Mouse (Mus musculus): ENCODE data around the gene Csdc2.
"Not testable (repeated sequence)": the region's sequence is repeated elsewhere in the genome, so short reads cannot be mapped to it uniquely, and the experiment has no call there.

Gene Csdc2

DNA sequence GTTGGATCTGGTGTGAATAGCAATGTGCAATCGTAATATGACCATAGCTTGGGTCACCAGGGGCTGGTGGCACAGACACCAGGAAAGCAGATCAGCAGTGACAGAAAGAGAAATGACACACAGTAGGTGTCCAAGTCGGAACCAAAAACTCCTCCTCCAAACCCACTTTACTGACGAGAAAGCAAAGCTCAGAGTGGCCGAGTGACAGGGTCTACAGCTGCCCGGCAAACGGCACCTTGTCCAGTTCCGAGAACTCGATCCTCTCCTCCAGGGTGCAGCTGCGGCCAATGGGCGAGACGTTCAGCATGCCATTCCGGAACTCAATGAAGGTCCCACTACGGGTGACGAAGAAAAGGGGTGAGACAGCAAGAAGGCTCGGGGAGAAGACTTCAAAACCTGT lies 18.9 kb downstream of the Csdc2 start:
- DNase-seq (ENCODE audit: low spot score) = no peak

- peak; percentile 69 for DNase-seq (ENCODE audit: low spot score)
These were observed 19.9 kb downstream of the Csdc2 start for GRCm38 (mm10) chr15:81956457-81956856.

- DNase-seq (ENCODE audit: low spot score) = no peak
These were observed 21.0 kb downstream of the Csdc2 start for GRCm38 (mm10) chr15:81957598-81957997.

- DNase-seq (ENCODE audit: low spot score) = no peak
These were observed 22.3 kb downstream of the Csdc2 start for GRCm38 (mm10) chr15:81958906-81959305.

DNA sequence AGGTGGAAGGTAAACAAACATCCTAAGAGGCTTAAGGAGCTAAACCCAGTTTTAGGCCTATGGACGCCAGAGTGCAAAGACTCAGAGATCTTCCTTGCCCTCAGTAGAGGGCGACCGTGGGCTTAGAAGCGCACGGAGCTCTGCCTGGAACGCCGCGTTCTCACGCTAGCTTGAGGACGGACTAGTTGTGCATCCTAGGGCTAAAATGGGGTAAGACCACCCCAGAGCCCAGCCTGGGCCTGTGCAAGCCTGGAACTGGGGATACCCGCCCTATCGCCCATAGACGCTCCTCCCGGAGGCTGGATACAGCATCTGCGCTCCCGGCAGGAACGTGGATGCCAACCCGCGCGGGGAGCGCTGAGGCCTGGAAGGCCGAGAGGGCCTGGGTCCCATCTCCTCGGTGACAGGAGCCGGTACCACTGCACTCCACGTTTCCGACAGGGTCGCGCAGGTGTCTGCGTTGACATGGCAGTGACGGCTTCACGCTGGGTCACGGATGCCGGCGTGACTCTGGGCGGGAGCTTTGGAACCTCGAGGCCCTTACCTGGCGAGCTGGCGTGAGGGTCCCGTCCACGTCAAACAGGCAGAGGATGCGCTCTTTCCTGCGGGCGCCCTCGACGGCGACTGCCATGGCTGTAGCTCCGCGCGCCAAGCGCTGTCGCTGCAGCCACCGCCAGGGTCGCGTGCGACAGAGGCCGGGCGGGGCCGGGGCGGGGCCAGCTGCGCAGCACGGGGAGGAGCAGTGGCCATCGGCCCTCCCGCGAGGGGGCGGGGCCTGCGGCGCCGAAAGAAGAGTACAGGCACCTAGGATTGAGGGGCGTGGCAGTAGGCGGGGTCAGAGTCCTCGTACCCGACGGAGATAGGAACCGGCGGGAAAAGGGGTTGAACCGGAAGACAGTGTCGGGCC lies 23.9 kb downstream of the Csdc2 start, which contains the start of gene Pmm1:
Gene Pmm1, minus strand, starts transcription at position 760 of the 907 bp plus-strand sequence.
- peak; percentile 99 for DNase-seq (ENCODE audit: low spot score)

DNA sequence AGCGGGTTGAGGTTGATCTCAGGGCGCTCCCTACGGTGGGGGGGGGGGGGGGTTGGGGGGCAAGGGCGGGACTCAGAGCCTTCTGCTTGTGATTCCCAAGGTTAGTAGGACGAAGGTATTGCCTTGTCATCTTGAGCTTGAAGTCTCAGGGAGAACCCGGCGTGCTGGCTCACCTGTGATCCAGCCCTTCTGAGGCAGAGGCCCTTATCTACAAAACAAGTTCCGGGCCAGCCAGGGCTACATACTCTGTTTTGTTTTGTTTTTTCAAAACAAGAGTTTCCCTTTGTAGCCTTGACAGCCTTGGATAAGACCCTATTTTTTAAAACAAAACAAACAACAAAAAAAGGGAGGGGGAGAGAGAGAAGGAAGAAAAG lies 24.5 kb downstream of the Csdc2 start:
- no peak for DNase-seq (ENCODE audit: low spot score)

- no peak for DNase-seq (ENCODE audit: low spot score)
These were observed 27.7 kb downstream of the Csdc2 start for GRCm38 (mm10) chr15:81964262-81964661.

DNA sequence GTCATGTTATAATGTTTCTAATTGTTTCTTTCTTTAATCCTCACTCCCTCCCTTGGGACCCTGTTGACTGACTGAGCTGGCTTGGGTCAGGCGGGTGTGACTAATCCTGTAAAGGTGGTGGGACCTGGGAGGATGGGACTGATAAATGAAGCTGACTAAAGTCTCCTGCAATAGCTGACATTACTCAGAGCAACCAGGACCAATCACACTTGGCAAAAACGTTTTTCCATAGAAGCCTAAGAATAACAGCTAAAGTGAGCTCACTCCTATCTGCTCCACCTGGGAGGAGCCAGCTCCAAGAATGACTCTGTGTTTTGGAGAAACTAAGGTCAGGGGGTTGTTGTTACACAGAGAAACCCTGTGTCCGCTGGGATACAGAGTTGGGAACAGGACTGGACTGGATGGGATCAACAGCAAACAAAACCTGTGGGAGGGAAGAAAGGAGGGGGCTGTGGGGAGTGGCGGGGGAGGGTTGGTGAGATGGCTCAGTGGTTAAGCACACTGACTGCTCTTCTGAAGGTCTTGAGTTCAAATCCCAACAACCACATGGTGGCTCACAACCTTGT lies 28.5 kb downstream of the Csdc2 start:
- DNase-seq (ENCODE audit: low spot score) = no peak

DNA sequence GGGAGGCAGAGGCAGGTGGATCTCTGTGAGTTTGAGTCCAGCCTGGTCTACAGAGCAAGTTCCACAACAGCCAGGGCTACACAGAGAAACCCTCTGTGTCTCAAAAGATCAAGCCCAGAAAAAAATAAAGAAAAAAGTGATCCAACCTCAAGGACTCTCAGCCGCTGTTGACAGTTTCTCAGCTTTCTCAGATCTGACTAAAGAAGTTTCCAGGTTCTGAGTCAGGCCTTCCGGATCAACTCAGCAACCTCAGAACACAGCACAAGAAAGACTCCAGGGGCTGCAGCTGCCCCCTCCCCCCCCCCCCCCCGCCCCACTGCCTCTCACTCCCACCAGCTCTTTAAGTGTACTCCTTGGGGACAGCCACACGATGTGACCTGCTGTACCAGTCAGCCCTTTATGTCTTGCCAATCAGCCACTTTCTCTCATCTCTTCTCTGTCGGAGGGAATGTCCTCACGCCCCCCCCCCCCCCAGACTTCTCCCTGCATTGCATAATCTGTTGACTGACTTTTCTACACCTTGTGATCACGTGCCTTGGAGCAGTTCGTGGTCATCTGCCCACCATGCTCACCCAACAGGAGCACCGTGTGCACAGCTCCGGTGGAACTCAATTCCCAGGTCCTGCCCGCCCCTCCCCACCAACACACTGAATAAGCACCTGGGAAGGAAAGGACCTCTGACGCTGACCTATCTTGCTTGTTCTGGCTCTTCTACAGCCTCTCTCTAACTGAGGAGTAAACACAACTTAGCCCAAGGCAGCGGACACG lies 29.7 kb downstream of the Csdc2 start:
- no peak for DNase-seq (ENCODE audit: low spot score)

DNA sequence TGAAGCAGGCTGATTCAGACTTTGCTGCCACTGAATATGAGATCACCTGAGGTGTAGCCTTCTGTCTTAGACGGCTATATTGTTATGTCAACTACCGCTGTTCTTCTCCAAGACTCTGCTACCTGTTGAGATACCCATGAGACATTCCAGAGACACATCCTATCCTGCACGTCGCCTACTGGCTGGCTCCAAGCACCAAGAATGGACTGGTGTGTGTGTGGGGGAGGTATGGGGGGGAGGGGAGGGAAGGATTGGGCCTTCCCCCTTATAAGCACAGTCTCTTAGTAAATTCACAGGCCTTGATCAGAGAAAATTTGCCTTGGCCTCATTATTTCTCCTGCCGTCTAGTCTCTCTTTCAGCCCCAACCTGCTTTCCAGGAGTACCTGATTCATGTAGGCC lies 31.3 kb downstream of the Csdc2 start:
- no peak for DNase-seq (ENCODE audit: low spot score)

GRCm38 (mm10) chr15:81968447-81968846 lies 31.9 kb downstream of the Csdc2 start:
- DNase-seq (ENCODE audit: low spot score) = no peak

- peak; percentile 23 for DNase-seq (ENCODE audit: low spot score)
These were observed 32.6 kb downstream of the Csdc2 start for GRCm38 (mm10) chr15:81969173-81969572.

DNA sequence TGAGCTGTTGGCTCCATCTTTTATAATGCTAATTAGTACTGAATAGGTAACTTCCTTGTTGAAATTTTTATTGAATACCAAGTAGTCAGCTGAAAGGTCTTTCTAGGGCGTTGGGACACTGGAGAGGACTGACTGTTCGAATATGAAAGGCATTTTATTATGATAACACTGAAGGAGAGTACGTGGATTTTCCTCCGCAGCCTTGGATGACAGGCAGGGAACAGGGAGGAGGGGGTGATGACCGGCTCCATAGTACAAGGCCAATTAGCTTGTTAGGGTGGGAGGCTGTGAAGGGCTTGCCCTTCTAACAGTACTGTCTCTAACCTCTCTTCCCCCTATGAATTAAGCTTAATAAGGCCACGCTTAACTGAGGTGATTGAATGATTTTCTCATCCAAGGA lies 33.1 kb downstream of the Csdc2 start:
- not testable (repeated sequence) for DNase-seq (ENCODE audit: low spot score)

GRCm38 (mm10) chr15:81970498-81970897 lies 33.9 kb downstream of the Csdc2 start:
- DNase-seq (ENCODE audit: low spot score) = not testable (repeated sequence)

DNA sequence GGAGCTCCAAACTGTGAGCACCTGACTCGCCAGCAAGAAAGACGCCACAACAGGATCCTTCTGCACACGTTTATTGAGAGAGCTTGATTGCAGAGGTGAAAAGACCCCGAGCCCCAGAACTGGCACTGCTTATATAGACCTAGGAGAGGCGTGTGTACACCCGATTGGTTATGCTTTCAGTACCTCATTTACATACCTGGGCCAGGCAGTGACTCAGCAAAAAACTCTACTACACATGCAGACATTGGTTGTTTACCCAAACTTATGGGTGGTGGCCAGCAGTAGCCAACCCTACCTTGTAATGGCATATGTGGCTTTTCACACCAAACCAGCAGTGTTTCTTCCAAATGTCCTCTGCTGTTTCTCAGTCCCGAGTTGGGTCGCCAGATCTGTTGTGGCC lies 38.6 kb downstream of the Csdc2 start:
- DNase-seq (ENCODE audit: low spot score) = not testable (repeated sequence)

DNA sequence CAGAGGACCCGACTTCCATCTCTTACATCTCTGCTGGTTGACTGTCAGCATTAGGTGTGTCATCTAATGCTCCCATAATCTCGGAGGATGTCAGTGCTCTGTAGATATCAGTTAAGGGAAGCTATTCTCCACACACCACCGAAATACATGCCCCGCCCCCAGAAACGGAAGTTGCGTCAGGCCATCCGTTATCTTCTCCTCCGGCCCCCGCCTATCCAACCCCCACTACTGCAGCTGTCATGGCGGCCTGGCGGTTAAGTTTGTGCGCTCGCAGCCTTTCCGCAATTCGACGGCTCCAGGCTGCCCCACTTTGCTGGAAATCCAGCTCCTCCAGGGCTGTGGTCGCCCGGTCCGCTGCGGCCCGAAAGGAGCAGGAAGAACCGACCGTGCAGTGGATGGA lies 43.8 kb downstream of the Csdc2 start, which contains the start of gene 1700029P11Rik:
Gene 1700029P11Rik, plus strand, starts transcription at position 220 of the 400 bp plus-strand sequence.
- DNase-seq (ENCODE audit: low spot score) = no peak

DNA sequence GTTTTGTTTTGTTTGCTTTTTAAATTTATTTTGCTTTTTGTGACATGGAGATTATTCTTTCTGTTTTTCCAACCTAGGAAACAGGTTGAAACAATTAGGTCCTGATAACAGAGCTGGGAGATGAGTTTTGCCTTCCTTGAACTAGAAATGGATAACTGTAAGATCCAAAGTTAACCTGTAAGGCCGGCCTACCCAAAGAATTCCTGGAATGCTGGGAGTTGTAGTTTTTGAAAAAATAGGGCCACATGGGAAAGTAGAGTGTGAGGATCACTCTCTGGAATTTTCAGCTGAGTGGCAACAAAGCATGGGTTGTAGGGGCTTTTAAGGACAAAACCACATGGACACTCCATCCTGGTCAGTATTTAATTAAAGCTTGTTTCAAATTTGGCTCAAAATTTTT lies 45.6 kb downstream of the Csdc2 start:
- peak; percentile 23 for DNase-seq (ENCODE audit: low spot score)

GRCm38 (mm10) chr15:81985267-81986161 lies 49.0 kb downstream of the Csdc2 start:
- DNase-seq (ENCODE audit: low spot score) = peak; percentile 34

GRCm38 (mm10) chr15:81987646-81988045 lies 51.1 kb downstream of the Csdc2 start, which contains the start of gene Xrcc6:
TSS of gene Xrcc6 (plus strand) at chr15:81987835.
- no peak for DNase-seq (ENCODE audit: low spot score)

DNA sequence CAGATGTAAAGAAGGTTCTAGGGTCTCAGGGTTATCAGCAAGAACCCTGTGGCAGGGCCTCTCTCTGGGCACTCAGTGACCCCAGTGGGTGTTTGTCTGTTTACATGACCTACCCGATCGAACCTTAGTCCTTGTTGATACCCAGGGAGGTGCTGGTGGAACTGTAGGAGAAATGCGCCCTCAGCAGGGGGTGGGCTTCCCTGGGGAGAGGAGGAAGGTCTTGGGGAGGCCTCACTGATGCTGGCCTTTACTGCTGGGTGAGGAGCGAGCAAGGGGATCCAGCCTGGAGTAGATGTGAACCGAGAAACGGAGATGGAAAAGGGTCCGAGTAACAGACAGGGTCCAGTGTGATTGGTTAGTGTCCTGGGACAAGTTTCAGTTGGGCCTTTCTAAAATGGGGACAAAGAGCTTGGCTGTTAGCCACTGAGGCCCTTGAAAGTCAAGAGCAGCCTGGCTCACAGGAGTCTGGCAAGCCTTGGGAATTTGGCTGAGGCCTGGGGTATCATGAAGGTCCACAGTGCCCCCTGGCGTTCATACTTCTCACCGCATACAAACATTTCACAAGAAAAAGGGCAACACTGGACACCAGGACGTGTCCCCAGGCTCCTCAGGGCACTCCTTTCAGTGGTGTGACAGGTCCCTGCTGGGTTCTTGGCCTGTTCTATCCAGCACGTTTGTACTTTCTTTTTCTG lies 53.0 kb downstream of the Csdc2 start:
- DNase-seq (ENCODE audit: low spot score) = peak; percentile 96

GRCm38 (mm10) chr15:81990549-81990948 lies 54.0 kb downstream of the Csdc2 start:
- peak; percentile 2 for DNase-seq (ENCODE audit: low spot score)
